Mouse (Mus musculus) lung, postnatal 0 days (tissue): ENCODE measurements at regions not wholly inside any gene's neighbourhood (a gene's known extent, or its start where the extent isn't known, plus 50 kb on each side); places are given as distances from the start of the nearest gene placed in this dataset.
"Not testable (repeated sequence)": the region's sequence is repeated elsewhere in the genome, so short reads cannot be mapped to it uniquely, and the experiment has no call there.

Experiments used
- ATAC-seq: fragments of 200-750 bp; cut with Nextera tagmentation; 2 replicates; pipeline ENCODE4 v1.8.0; 2017; ENCODE audit warnings: moderate library complexity
- DNase-seq: peaks from one replicate; pipeline ENCODE4 v3.0.0-alpha.2; 2016; ENCODE audit warnings: low spot score
- H3K27ac ChIP-seq: fragments of 300-500 bp; sonication (generic); 2 replicates; pipeline ENCODE4 v1.5.1; 2014; ENCODE audit warnings: antibody characterized with exemption, mild to moderate bottlenecking, low read length, mixed read lengths
- H3K27me3 ChIP-seq: fragments of 300-500 bp; sonication (generic); replicated peaks from 2 replicates; pipeline ENCODE4 v1.6.1; 2014; ENCODE audit warnings: low read length, mixed read lengths; ENCODE audit not compliant: insufficient read depth
- H3K36me3 ChIP-seq: fragments of 300-500 bp; sonication (generic); 2 replicates; pipeline ENCODE4 v1.6.1; 2014; ENCODE audit warnings: low read length, mixed read lengths; ENCODE audit not compliant: insufficient read depth
- H3K4me1 ChIP-seq: fragments of 300-500 bp; sonication (generic); 2 replicates; pipeline ENCODE4 v1.6.1; 2014; ENCODE audit warnings: antibody characterized with exemption, low read depth, low read length, mixed read lengths; ENCODE audit not compliant: insufficient read depth
- H3K4me2 ChIP-seq: fragments of 300-500 bp; sonication (generic); replicated peaks from 2 replicates; pipeline ENCODE4 v1.6.1; 2014; ENCODE audit warnings: low read depth, mild to moderate bottlenecking, low read length, moderate library complexity, mixed read lengths
- H3K4me3 ChIP-seq: fragments of 300-500 bp; sonication (generic); 2 replicates; pipeline ENCODE4 v1.5.1; 2014; ENCODE audit warnings: low read depth, low read length
- H3K9ac ChIP-seq: fragments of 300-500 bp; sonication (generic); replicated peaks from 2 replicates; pipeline ENCODE4 v1.6.1; 2014; ENCODE audit warnings: low read depth, mild to moderate bottlenecking
- H3K9me3 ChIP-seq: fragments of 300-500 bp; sonication (generic); 2 replicates; pipeline ENCODE4 v1.6.1; 2016; ENCODE audit warnings: low read length, mixed read lengths
- CTCF ChIP-seq: IDR thresholded peaks from 2 replicates; pipeline ENCODE4 v1.5.1; 2016; ENCODE audit warnings: antibody characterized with exemption, mild to moderate bottlenecking
- EP300 ChIP-seq: IDR thresholded peaks from 2 replicates; pipeline ENCODE4 v1.6.1; 2016; ENCODE audit warnings: antibody characterized with exemption, mild to moderate bottlenecking, control low read depth
- WGBS: fragments of 180-500 bp; shearing (Covaris S2); extraction: QIAGEN DNeasy Blood & Tissue Kit; methylation state at CpG from one replicate; pipeline ENCODE4 v1.1.7; 2014; 5-methylcytosine and 5-hydroxymethylcytosine counted together

DNA sequence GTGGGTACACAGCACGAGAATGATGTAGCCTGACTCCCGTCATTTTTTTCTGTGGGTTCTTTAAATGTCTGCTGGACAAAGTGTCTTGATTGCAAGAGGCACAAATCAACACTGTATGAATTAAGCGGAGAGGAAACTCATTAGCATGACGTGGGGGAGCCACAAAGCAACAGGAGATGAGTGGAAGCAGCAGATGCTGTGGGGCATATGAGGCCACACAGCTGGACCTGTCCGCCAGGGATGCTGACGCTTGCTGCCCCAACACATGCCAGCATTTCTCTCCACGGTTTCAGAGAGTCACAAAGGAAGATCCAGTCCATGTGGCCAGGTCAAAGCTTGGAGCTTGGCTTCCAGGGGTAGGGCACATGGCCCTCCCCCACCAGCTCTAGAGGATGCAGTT, 277.9 kb downstream of the Eipr1 start:
- WGBS: 56% methylated on average over 7 of the region's 7 CpGs
- Histone ChIP-seq H3K27me3 (no peaks in the 10 kb centered on the region), H3K36me3 (no peaks in the 10 kb centered on the region), H3K9me3 (no peaks in the 10 kb centered on the region), H3K4me1 (no peaks in the 10 kb centered on the region), H3K9ac (no peak overlapping the region), H3K4me3 (no peak overlapping the region), H3K27ac (no peak overlapping the region), H3K4me2 (no peak overlapping the region)
- ATAC-seq (no peak), DNase-seq (no peak)
- TF ChIP-seq EP300 (no peak), CTCF (no peak)

DNA sequence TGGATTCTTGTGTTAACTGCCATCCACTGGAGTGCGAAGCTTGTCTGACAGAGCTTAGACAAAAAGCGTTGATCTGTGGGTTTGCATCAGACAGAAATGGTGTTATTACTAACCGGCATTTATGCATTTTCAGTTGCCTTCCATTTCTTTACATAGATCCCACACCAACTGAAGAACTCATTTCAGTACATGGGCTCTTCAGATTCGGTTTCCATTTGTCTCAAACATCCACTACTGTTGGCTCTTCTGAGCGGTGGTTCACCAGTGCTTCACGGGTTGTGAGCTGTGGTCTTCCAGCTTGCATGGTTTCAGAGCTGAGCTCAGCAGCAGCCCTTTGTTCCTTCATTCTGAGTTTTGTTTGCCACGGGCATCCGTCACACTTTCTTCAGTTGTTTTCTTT, 294.4 kb downstream of the Eipr1 start:
- DNase-seq (no peak), ATAC-seq (no peak)
- H3K36me3 ChIP-seq: no peaks in the 10 kb centered on the region
- no peak for TF ChIP-seq EP300
- TF ChIP-seq CTCF: no peak
- no peak overlapping the region for H3K4me2 ChIP-seq
- no peak overlapping the region for H3K9ac ChIP-seq
- WGBS: 85% methylated on average over 8 of the region's 8 CpGs
- no peaks in the 10 kb centered on the region for H3K27me3 ChIP-seq
- no peaks in the 10 kb centered on the region for H3K9me3 ChIP-seq
- H3K27ac ChIP-seq: no peak overlapping the region
- H3K4me3 ChIP-seq: no peak overlapping the region
- no peaks in the 10 kb centered on the region for H3K4me1 ChIP-seq

- 51% methylated on average over 3 of the region's 4 CpGs for WGBS
- H3K27me3 ChIP-seq, H3K36me3 ChIP-seq, H3K4me1 ChIP-seq, H3K4me2 ChIP-seq, H3K27ac ChIP-seq, ATAC-seq, H3K4me3 ChIP-seq, DNase-seq, H3K9me3 ChIP-seq, H3K9ac ChIP-seq: not testable (repeated sequence)
Measured at GRCm38 (mm10) chr12:29048596-29048995, 297.0 kb downstream of the Eipr1 start.

- ATAC-seq: peak; percentile 23; the same call in 1 of the 2 replicates
- no peak overlapping the region for H3K4me3 ChIP-seq
- no peaks in the 10 kb centered on the region for H3K27me3 ChIP-seq
- H3K4me2 ChIP-seq: no peak overlapping the region
- no peaks in the 10 kb centered on the region for H3K9me3 ChIP-seq
- DNase-seq: peak; percentile 17
- TF ChIP-seq EP300 (no peak), CTCF (no peak)
- no peak overlapping the region for H3K9ac ChIP-seq
- H3K27ac ChIP-seq: no peak overlapping the region
- H3K4me1 ChIP-seq: no peaks in the 10 kb centered on the region
- 5% methylated on average over 8 of the region's 8 CpGs for WGBS
- H3K36me3 ChIP-seq: no peaks in the 10 kb centered on the region
Measured at GRCm38 (mm10) chr12:29049105-29049511, 297.5 kb downstream of the Eipr1 start.

DNA sequence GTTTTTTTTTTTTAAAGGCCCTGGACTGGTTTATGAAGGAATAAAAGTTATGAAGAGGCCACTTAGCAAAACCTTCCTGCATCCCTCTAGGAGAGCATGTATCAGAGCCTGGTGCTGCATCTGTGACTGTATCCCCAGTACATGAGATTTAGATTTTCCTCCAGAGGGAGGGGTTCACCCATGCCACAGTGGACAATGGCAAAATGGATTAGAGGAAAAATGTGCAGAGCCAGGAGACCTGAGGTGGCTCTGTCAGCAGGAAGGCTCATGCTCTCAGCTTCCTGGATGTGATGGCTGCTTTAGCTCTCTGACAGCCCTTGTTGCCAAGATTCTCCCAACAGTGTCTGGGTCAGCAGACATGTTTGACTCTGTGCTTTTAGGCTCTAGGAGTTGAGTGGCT, 298.2 kb downstream of the Eipr1 start:
- Histone ChIP-seq H3K4me2 (no peak overlapping the region), H3K36me3 (no peaks in the 10 kb centered on the region), H3K4me1 (no peaks in the 10 kb centered on the region), H3K27ac (no peak overlapping the region), H3K9ac (no peak overlapping the region), H3K27me3 (no peaks in the 10 kb centered on the region), H3K9me3 (no peaks in the 10 kb centered on the region), H3K4me3 (no peak overlapping the region)
- DNase-seq (no peak), ATAC-seq (no peak)
- TF ChIP-seq CTCF (no peak), EP300 (no peak)

- Histone ChIP-seq H3K27ac (no peak overlapping the region), H3K9ac (no peak overlapping the region), H3K36me3 (no peaks in the 10 kb centered on the region), H3K4me2 (no peak overlapping the region), H3K4me1 (no peaks in the 10 kb centered on the region), H3K4me3 (no peak overlapping the region), H3K9me3 (no peaks in the 10 kb centered on the region), H3K27me3 (no peaks in the 10 kb centered on the region)
- TF ChIP-seq CTCF: no peak
- DNase-seq: no peak
- ATAC-seq: no peak
- WGBS: 40% methylated on average over 8 of the region's 8 CpGs
Measured at GRCm38 (mm10) chr12:29050516-29051251, 299.1 kb downstream of the Eipr1 start.

DNA sequence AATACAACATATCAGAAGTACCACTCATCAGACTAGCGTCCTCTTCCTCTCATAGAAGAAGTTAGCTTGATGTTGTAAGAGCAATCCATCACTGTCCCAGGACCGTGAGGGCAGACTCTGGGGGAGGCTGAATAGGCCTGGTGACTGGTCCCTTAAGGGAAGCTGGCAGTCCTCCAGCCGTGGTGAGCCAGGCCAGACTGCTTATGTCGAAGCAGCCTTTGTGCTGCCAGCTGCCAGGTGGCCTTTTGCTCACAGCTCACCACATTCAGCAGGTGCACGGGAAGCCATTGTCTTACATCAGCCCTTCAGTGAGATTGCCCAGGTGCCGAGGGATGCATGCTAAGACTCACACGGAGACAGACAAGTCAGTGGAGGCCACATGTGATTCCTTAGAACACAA, 302.8 kb downstream of the Eipr1 start:
- H3K4me1 ChIP-seq: no peaks in the 10 kb centered on the region
- H3K4me2 ChIP-seq: no peak overlapping the region
- 22% methylated on average over 7 of the region's 7 CpGs for WGBS
- no peak overlapping the region for H3K27ac ChIP-seq
- H3K4me3 ChIP-seq: no peak overlapping the region
- no peak for DNase-seq
- no peak overlapping the region for H3K9ac ChIP-seq
- TF ChIP-seq EP300 (no peak), CTCF (no peak)
- no peaks in the 10 kb centered on the region for H3K27me3 ChIP-seq
- H3K36me3 ChIP-seq: no peaks in the 10 kb centered on the region
- ATAC-seq: no peak
- H3K9me3 ChIP-seq: no peaks in the 10 kb centered on the region
